ENCODE assay signal across 11 mouse cellular contexts in the genomic region with DNA sequence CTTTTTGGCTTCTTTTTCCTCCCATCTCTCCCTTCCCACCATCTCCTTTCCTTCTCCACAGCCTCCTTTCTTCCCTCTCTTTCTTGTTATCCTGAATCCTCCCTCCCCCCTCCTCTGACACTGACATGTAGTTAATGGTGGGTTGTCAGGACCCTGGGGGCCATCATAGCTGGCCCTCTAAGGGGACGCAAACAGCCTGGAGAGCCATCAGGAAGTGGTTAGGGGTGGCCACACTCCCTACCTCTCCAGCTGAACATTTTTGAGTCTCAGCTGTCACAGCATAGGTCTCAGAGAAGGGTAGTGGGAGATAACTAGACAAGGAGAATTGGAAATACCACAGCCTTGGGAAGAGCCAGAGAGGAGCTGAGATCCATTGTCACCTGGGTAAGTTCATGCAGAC. TPM values are rescaled to one million over a fixed set of nuclear protein-coding genes. Genes with fewer than 3 reads are reported as not detected.
DNase-seq lines count a peak whose midpoint lies in the region; ATAC-seq lines count a peak whose summit lies in the region.
"Had no signal": no experiment of that assay in that cellular context is flagged by ENCODE, and none has a peak within 500 bp of the region (broad histone marks: within the 10 kb centered on the region; RNA-seq: fewer than 3 reads in every experiment).

No protein-coding gene starts in this region.

- DNase-seq in kidney, adult 9 months: no peak
- DNase-seq in embryonic facial prominence, embryonic 14.5 days (ENCODE audit: low spot score): no peak
- no peak for DNase-seq in hindbrain, embryonic 14.5 days (ENCODE audit: low spot score)
- no peak for DNase-seq in embryo, embryonic 10.5 days (ENCODE audit: low spot score)
- no peak for DNase-seq in right cerebral cortex, postnatal 25 days
- DNase-seq in Muller cell, postnatal 12 days (ENCODE audit: inconsistent ontology term): no peak

- H3K9ac ChIP-seq in kidney, embryonic 16.5 days (replicated peaks; ENCODE audit: low read length): 0 out of 2 replicates have a peak overlapping the region, but pooled peaks have one; percentile 19
- peak overlapping the region; percentile 21; the same call in 1 of the 2 replicates for H3K9ac ChIP-seq in embryonic facial prominence, embryonic 14.5 days (ENCODE audit: low read depth, low read length)
- H3K9ac ChIP-seq in hindbrain, embryonic 14.5 days: peak overlapping the region; percentile 89
- peak overlapping the region; percentile 64 for H3K9ac ChIP-seq in midbrain, embryonic 15.5 days
- H3K9ac ChIP-seq: stomach, embryonic 15.5 days had no signal

- no peaks in the 10 kb centered on the region for H3K9me3 ChIP-seq in kidney, embryonic 16.5 days (ENCODE audit: low read length)
- no peaks in the 10 kb centered on the region for H3K9me3 ChIP-seq in embryonic facial prominence, embryonic 14.5 days (ENCODE audit: control insufficient read depth, low read length)
- no peaks in the 10 kb centered on the region for H3K9me3 ChIP-seq in hindbrain, embryonic 14.5 days (ENCODE audit: control insufficient read depth, low read length)
- H3K9me3 ChIP-seq in midbrain, embryonic 15.5 days: no peaks in the 10 kb centered on the region
- H3K9me3 ChIP-seq: stomach, embryonic 15.5 days had no signal

- H3K4me3 ChIP-seq in kidney, embryonic 16.5 days (ENCODE audit: low read length): no peak overlapping the region
- no peak overlapping the region for H3K4me3 ChIP-seq in embryonic facial prominence, embryonic 14.5 days (ENCODE audit: low read depth, low read length)
- H3K4me3 ChIP-seq in hindbrain, embryonic 14.5 days (replicated peaks; ENCODE audit: low read length): peak overlapping the region; percentile 49
- peak overlapping the region; percentile 45 for H3K4me3 ChIP-seq in midbrain, embryonic 15.5 days
- H3K4me3 ChIP-seq: stomach, embryonic 15.5 days had no signal

- H3K27me3 ChIP-seq in kidney, embryonic 16.5 days (ENCODE audit: insufficient read depth, low read length): no peaks in the 10 kb centered on the region
- H3K27me3 ChIP-seq in embryonic facial prominence, embryonic 14.5 days (replicated peaks; ENCODE audit: control insufficient read depth, insufficient read depth, low read length): no peaks in the 10 kb centered on the region
- no peaks in the 10 kb centered on the region for H3K27me3 ChIP-seq in hindbrain, embryonic 14.5 days (ENCODE audit: control insufficient read depth, insufficient read depth, low read length)
- H3K27me3 ChIP-seq in midbrain, embryonic 15.5 days (replicated peaks): no peaks in the 10 kb centered on the region
- H3K27me3 ChIP-seq: stomach, embryonic 15.5 days had no signal

- ATAC-seq in kidney, embryonic 16.5 days (ENCODE audit: low FRiP score, low TSS enrichment): no peak
- no peak for ATAC-seq in embryonic facial prominence, embryonic 14.5 days (ENCODE audit: low read depth)
- ATAC-seq in hindbrain, embryonic 14.5 days (ENCODE audit: low FRiP score): no peak
- ATAC-seq in midbrain, embryonic 15.5 days (replicated peaks): peak; percentile 18
- ATAC-seq: inflammation-experienced regulatory T-cells, adult 6 months had no signal

- no peak overlapping the region for H3K4me2 ChIP-seq in kidney, embryonic 16.5 days (replicated peaks; ENCODE audit: low read depth, low read length)
- H3K4me2 ChIP-seq in embryonic facial prominence, embryonic 14.5 days (ENCODE audit: low read depth, low read length): no peak overlapping the region; the same call in 1 of the 2 replicates
- H3K4me2 ChIP-seq in hindbrain, embryonic 14.5 days (replicated peaks): peak overlapping the region; percentile 80
- H3K4me2 ChIP-seq in midbrain, embryonic 15.5 days: peak overlapping the region; percentile 62
- H3K4me2 ChIP-seq: stomach, embryonic 15.5 days had no signal

- 37% methylated on average over 1 of the region's 1 CpGs for WGBS in kidney, embryonic 16.5 days
- WGBS in embryonic facial prominence, embryonic 14.5 days: 21% methylated on average over 1 of the region's 1 CpGs
- WGBS in hindbrain, embryonic 14.5 days: 4% methylated on average over 1 of the region's 1 CpGs
- 0% methylated on average over 1 of the region's 1 CpGs for WGBS in midbrain, embryonic 15.5 days

- no peaks in the 10 kb centered on the region for H3K36me3 ChIP-seq in kidney, embryonic 16.5 days (ENCODE audit: insufficient read depth, low read length)
- H3K36me3 ChIP-seq in embryonic facial prominence, embryonic 14.5 days (ENCODE audit: control insufficient read depth, insufficient read depth, low read length): no peaks in the 10 kb centered on the region
- no peaks in the 10 kb centered on the region for H3K36me3 ChIP-seq in hindbrain, embryonic 14.5 days (replicated peaks; ENCODE audit: control insufficient read depth, insufficient read depth)
- no peaks in the 10 kb centered on the region for H3K36me3 ChIP-seq in midbrain, embryonic 15.5 days (replicated peaks)
- H3K36me3 ChIP-seq: stomach, embryonic 15.5 days had no signal

- H3K27ac ChIP-seq in kidney, embryonic 16.5 days (ENCODE audit: low read length): no peak overlapping the region
- no peak overlapping the region; the same call in 1 of the 2 replicates for H3K27ac ChIP-seq in embryonic facial prominence, embryonic 14.5 days (replicated peaks; ENCODE audit: low read depth, low read length)
- peak overlapping the region; percentile 98 for H3K27ac ChIP-seq in hindbrain, embryonic 14.5 days
- peak overlapping the region; percentile 95 for H3K27ac ChIP-seq in midbrain, embryonic 15.5 days
- H3K27ac ChIP-seq: liver, embryonic 14.5 days; stomach, embryonic 15.5 days had no signal

- H3K4me1 ChIP-seq in kidney, embryonic 16.5 days (ENCODE audit: insufficient read depth, low read length): peaks cover 62% of the 10 kb centered on the region
- H3K4me1 ChIP-seq in embryonic facial prominence, embryonic 14.5 days (ENCODE audit: control insufficient read depth, insufficient read depth, low read length): peaks cover 20% of the 10 kb centered on the region; the same call in 1 of the 2 replicates
- peaks cover 57% of the 10 kb centered on the region for H3K4me1 ChIP-seq in hindbrain, embryonic 14.5 days (replicated peaks; ENCODE audit: control insufficient read depth, insufficient read depth, low read length)
- H3K4me1 ChIP-seq in midbrain, embryonic 15.5 days: peaks cover 76% of the 10 kb centered on the region

RNA-seq across cellular contexts. Expression of a gene that starts 20.0 kb away (rescaled TPM):
- 66.2 and 67.8 TPM in 2 replicates for polyA plus RNA-seq in kidney, embryonic 16.5 days (2015; fragmentation: Nextera tagmentation; extraction: Ambion mirVana)
- polyA plus RNA-seq in embryonic facial prominence, embryonic 14.5 days (2014; fragmentation: Nextera tagmentation; extraction: Ambion mirVana): 16.3 and 18.8 TPM in 2 replicates
- polyA plus RNA-seq in hindbrain, embryonic 14.5 days (2014; fragmentation: Nextera tagmentation; extraction: Ambion mirVana): 115 and 123 TPM in 2 replicates
- polyA plus RNA-seq in midbrain, embryonic 15.5 days (2015; fragmentation: Nextera tagmentation; extraction: Ambion mirVana): 147 and 156 TPM in 2 replicates

RNA-seq across cellular contexts. Expression of a gene that starts 23.0 kb away (rescaled TPM):
- 5.0 and 5.1 TPM in 2 replicates for polyA plus RNA-seq in kidney, embryonic 16.5 days (2015; fragmentation: Nextera tagmentation; extraction: Ambion mirVana)
- polyA plus RNA-seq in embryonic facial prominence, embryonic 14.5 days (2014; fragmentation: Nextera tagmentation; extraction: Ambion mirVana): 3.3 and 3.6 TPM in 2 replicates
- polyA plus RNA-seq in hindbrain, embryonic 14.5 days (2014; fragmentation: Nextera tagmentation; extraction: Ambion mirVana): 1.1 and 1.2 TPM in 2 replicates
- 0.88 and 1.3 TPM in 2 replicates for polyA plus RNA-seq in midbrain, embryonic 15.5 days (2015; fragmentation: Nextera tagmentation; extraction: Ambion mirVana)

Comparison
In these comparisons a context has a peak if more than half of its experiments do, and no peak if none do; other contexts are left out.
1. H3K27ac ChIP-seq: peak in hindbrain, embryonic 14.5 days (single experiment) and midbrain, embryonic 15.5 days (single experiment); none in kidney, embryonic 16.5 days (single experiment) and embryonic facial prominence, embryonic 14.5 days (single experiment).
2. H3K4me2 ChIP-seq: peak in hindbrain, embryonic 14.5 days (single experiment) and midbrain, embryonic 15.5 days (single experiment); none in kidney, embryonic 16.5 days (single experiment) and embryonic facial prominence, embryonic 14.5 days (single experiment).
3. H3K4me3 ChIP-seq: peak in hindbrain, embryonic 14.5 days (single experiment) and midbrain, embryonic 15.5 days (single experiment); none in kidney, embryonic 16.5 days (single experiment) and embryonic facial prominence, embryonic 14.5 days (single experiment).
4. H3K9ac ChIP-seq: peak in every context shown above with its lines; median percentile 89 in hindbrain, embryonic 14.5 days; 64 in midbrain, embryonic 15.5 days; 21 in embryonic facial prominence, embryonic 14.5 days; 19 in kidney, embryonic 16.5 days.